Mouse (Mus musculus): ENCODE results near the gene Olfr796. TPM values are rescaled to one million over a fixed set of nuclear protein-coding genes. Genes with fewer than 3 reads are reported as not detected.

The Olfr796 gene
- polyA plus RNA-seq (2017; shearing (Covaris generic)), result not detected

GRCm38 (mm10) chr10:129612470-129612869 is at the start of gene Olfr796:
Olfr796 (minus strand) TSS chr10:129612570.

DNA sequence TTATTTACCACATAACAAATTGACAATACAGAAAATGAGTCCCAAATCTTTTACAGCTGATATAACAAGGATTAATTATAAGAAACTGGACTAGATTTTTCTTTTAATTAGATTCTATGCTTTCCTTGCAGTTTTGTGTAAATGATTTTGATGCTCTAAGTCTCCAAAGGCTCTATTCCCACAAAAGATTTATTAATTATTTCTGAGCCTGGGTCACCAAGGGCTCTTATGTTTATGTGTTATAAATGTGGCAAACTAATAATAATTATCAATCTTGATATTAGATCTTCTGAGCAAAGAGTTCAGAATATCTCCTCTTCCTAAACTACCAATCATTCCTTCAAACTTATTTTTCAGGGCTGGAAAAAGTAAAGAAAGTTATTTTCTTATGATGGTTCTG is 45.0 kb upstream of the Olfr796 start, which contains the start of gene Olfr800:
TSS of gene Olfr800 (plus strand) at position 301 of the 400 bp plus-strand sequence.

GRCm38 (mm10) chr10:129637184-129637583 is 24.8 kb upstream of the Olfr796 start, which contains the start of gene Olfr799:
Olfr799 (plus strand) TSS chr10:129637484.

GRCm38 (mm10) chr10:129627834-129628233 is 15.5 kb upstream of the Olfr796 start, which contains the start of gene Olfr798:
Olfr798 (minus strand) TSS chr10:129627934.

GRCm38 (mm10) chr10:129567355-129567754 is 45.0 kb downstream of the Olfr796 start, which contains the start of gene Olfr794:
Olfr794 (plus strand) TSS chr10:129567655.

Other genes starting within 250 kb of the Olfr796 start
- not detected for gene Olfr784, start 228.5 kb downstream of the Olfr796 start, polyA plus RNA-seq (2017; shearing (Covaris generic))
- not detected for gene Olfr785, start 207.1 kb downstream of the Olfr796 start, polyA plus RNA-seq (2017; shearing (Covaris generic))
- gene Olfr786, start 185.3 kb downstream of the Olfr796 start, polyA plus RNA-seq (2017; shearing (Covaris generic)), result not detected
- 0.07 TPM for gene Olfr787, start 150.7 kb downstream of the Olfr796 start, polyA plus RNA-seq (2017; shearing (Covaris generic))
- not detected for gene Olfr788, start 141.6 kb downstream of the Olfr796 start, polyA plus RNA-seq (2017; shearing (Covaris generic))
- gene Olfr789, start 127.8 kb downstream of the Olfr796 start, polyA plus RNA-seq (2017; shearing (Covaris generic)), result not detected
- not detected for gene Olfr790, start 114.1 kb downstream of the Olfr796 start, polyA plus RNA-seq (2017; shearing (Covaris generic))
- not detected for gene Olfr791, start 90.8 kb downstream of the Olfr796 start, polyA plus RNA-seq (2017; shearing (Covaris generic))
- not detected for gene Olfr792, start 73.4 kb downstream of the Olfr796 start, polyA plus RNA-seq (2017; shearing (Covaris generic))
- not detected for gene Olfr794, start 44.9 kb downstream of the Olfr796 start, polyA plus RNA-seq (2017; shearing (Covaris generic))
- gene Olfr798, start 15.4 kb upstream of the Olfr796 start, polyA plus RNA-seq (2017; shearing (Covaris generic)), result not detected
- not detected for gene Olfr799, start 24.9 kb upstream of the Olfr796 start, polyA plus RNA-seq (2017; shearing (Covaris generic))
- not detected for gene Olfr800, start 45.1 kb upstream of the Olfr796 start, polyA plus RNA-seq (2017; shearing (Covaris generic))
- gene Olfr801, start 61.3 kb upstream of the Olfr796 start, polyA plus RNA-seq (2017; shearing (Covaris generic)), result not detected
- gene Olfr802, start 75.6 kb upstream of the Olfr796 start, polyA plus RNA-seq (2017; shearing (Covaris generic)), result not detected
- gene Olfr803, start 81.7 kb upstream of the Olfr796 start, polyA plus RNA-seq (2017; shearing (Covaris generic)), result not detected
- gene Olfr804, start 90.6 kb upstream of the Olfr796 start, polyA plus RNA-seq (2017; shearing (Covaris generic)), result not detected
- gene Olfr805, start 116.8 kb upstream of the Olfr796 start, polyA plus RNA-seq (2017; shearing (Covaris generic)), result not detected
- not detected for gene Olfr806, start 129.4 kb upstream of the Olfr796 start, polyA plus RNA-seq (2017; shearing (Covaris generic))
- gene Olfr807, start 145.2 kb upstream of the Olfr796 start, polyA plus RNA-seq (2017; shearing (Covaris generic)), result not detected
- gene Olfr808, start 152.9 kb upstream of the Olfr796 start, polyA plus RNA-seq (2017; shearing (Covaris generic)), result not detected
- gene Olfr809, start 162.1 kb upstream of the Olfr796 start, polyA plus RNA-seq (2017; shearing (Covaris generic)), result not detected
- not detected for gene Olfr810, start 182.3 kb upstream of the Olfr796 start, polyA plus RNA-seq (2017; shearing (Covaris generic))
- gene Olfr811, start 191.8 kb upstream of the Olfr796 start, polyA plus RNA-seq (2017; shearing (Covaris generic)), result not detected
- not detected for gene Olfr812, start 233.5 kb upstream of the Olfr796 start, polyA plus RNA-seq (2017; shearing (Covaris generic))
- not detected for gene Olfr813, start 242.8 kb upstream of the Olfr796 start, polyA plus RNA-seq (2017; shearing (Covaris generic))